Mouse (Mus musculus) monocyte, adult 59 days (primary cell): ENCODE data around the gene Ccdc186. TPM values are rescaled to one million over a fixed set of nuclear protein-coding genes. Genes with fewer than 3 reads are reported as not detected.

Experiments
- total RNA-seq, 2 experiments: library from RNA; stranded (reverse); gene quantifications; one replicate each; pipeline ENCODE4 v1.2.4; 2023

The Ccdc186 gene
- 10 to 100 TPM; 31.2 to 33.0 TPM for total RNA-seq

GRCm38 (mm10) chr19:56821798-56822447 is at the start of gene Ccdc186:
Gene Ccdc186 (minus strand): TSS chr19:56822190.

GRCm38 (mm10) chr19:56826047-56826631 is 4.1 kb upstream of the Ccdc186 start, which contains the start of gene Tdrd1:
Gene Tdrd1 (plus strand): TSS chr19:56826209.

Other genes with a start within 250 kb of the Ccdc186 start
- gene Adrb1, start 100.0 kb downstream of the Ccdc186 start, total RNA-seq, result 10 to 100 TPM; 30.3 to 35.2 TPM
- not detected for gene Tdrd1, start 4.0 kb upstream of the Ccdc186 start, total RNA-seq
- gene Vwa2, start 52.1 kb upstream of the Ccdc186 start, total RNA-seq, result not detected
- not detected for gene Afap1l2, start 186.0 kb upstream of the Ccdc186 start, total RNA-seq